Mouse (Mus musculus) G1E (cell line): ENCODE results near the gene Tex22.

Experiments
- CTCF ChIP-seq: IDR thresholded peaks from 2 replicates; pipeline ENCODE4 v1.5.1; 2012; ENCODE audit warnings: low read depth, low read length, inconsistent platforms, mixed read lengths
- GATA1 ChIP-seq: IDR thresholded peaks from 2 replicates; pipeline ENCODE4 v1.6.1; 2012; ENCODE audit warnings: borderline replicate concordance, low read length, inconsistent platforms, mixed read lengths
- GATA2 ChIP-seq: IDR thresholded peaks from 2 replicates; pipeline ENCODE4 v1.6.1; 2012; ENCODE audit warnings: low read depth, low read length, inconsistent platforms, borderline replicate concordance
- POLR2AphosphoS5 ChIP-seq: IDR thresholded peaks from 2 replicates; pipeline ENCODE4 v1.6.1; 2012; ENCODE audit warnings: low read depth, low read length, inconsistent platforms; ENCODE audit not compliant: insufficient replicate concordance
- TAL1 ChIP-seq: conservative IDR thresholded peaks from 2 replicates; pipeline ENCODE4 v1.6.1; 2012; ENCODE audit warnings: low read depth, low read length, inconsistent platforms, mixed read lengths

DNA sequence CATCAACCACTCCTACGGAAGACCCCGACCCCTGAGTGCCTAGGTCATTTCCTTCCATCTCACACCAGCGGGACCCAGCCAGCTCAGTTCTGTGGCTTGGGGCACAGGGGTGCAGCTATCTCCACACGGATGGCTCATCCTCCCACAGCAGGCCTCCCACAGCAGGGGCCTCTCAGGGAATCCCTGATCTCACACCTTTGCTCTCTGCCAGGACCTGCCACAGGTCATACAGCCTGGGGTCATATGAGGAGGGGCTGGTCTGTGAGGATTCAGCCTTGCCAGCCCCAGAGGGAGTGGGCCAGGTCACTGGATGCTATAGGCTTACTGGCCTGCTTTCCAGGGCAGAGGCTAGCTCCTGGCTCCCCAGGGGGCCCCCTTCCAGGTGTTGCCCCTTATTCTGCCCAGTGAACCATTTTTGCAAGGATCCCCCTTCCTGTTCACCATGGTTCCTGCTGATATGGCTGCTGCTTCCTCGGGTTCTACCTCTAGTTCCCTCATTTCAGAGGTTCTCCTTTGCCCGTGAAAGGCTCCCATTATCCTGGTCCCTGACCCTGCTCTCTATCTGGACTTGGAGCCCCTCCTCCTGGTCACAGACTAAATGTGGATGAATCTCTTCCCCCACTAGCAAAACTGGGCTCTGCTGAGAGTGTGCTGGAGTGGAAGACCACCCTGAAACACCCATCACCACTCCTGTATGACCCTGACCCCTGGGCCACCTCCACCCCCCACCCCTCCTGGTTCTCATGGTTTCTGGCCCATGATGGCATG is 25.4 kb downstream of the Tex22 start:
- TF ChIP-seq CTCF = no peak
- no peak for TF ChIP-seq GATA1
- no peak for TF ChIP-seq POLR2AphosphoS5
- no peak for TF ChIP-seq TAL1
- no peak for TF ChIP-seq GATA2
